Mouse (Mus musculus) stomach, postnatal 0 days (tissue): ENCODE data around the gene Snw1. TPM values are rescaled to one million over a fixed set of nuclear protein-coding genes. Genes with fewer than 3 reads are reported as not detected.
A peak's percentile ranks its signal among the peaks of the same experiment; 100 is the strongest.

Experiments
- ATAC-seq: fragments of 200-750 bp; cut with Nextera tagmentation; 2 replicates; pipeline ENCODE4 v1.8.0; 2017; ENCODE audit not compliant: low FRiP score, low TSS enrichment
- DNase-seq: peaks from one replicate; pipeline ENCODE4 v3.0.0-alpha.2; 2016; ENCODE audit warnings: low spot score
- H3K27ac ChIP-seq: fragments of 300-500 bp; sonication (generic); replicated peaks from 2 replicates; pipeline ENCODE4 v1.5.1; 2014; ENCODE audit warnings: mild to moderate bottlenecking, control low read depth
- H3K27me3 ChIP-seq: fragments of 300-500 bp; sonication (generic); 2 replicates; pipeline ENCODE4 v1.6.1; 2014; ENCODE audit warnings: low read length; ENCODE audit not compliant: control insufficient read depth, insufficient read depth
- H3K36me3 ChIP-seq: fragments of 300-500 bp; sonication (generic); 2 replicates; pipeline ENCODE4 v1.6.1; 2014; ENCODE audit warnings: low read length, mixed read lengths; ENCODE audit not compliant: control insufficient read depth, insufficient read depth
- H3K4me1 ChIP-seq: fragments of 300-500 bp; sonication (generic); replicated peaks from 2 replicates; pipeline ENCODE4 v1.6.1; 2014; ENCODE audit warnings: antibody characterized with exemption; ENCODE audit not compliant: control insufficient read depth, insufficient read depth
- H3K4me2 ChIP-seq: fragments of 300-500 bp; sonication (generic); replicated peaks from 2 replicates; pipeline ENCODE4 v1.6.1; 2014; ENCODE audit warnings: low read depth, mild to moderate bottlenecking, control low read depth, moderate library complexity
- H3K4me3 ChIP-seq: fragments of 300-500 bp; sonication (generic); 2 replicates; pipeline ENCODE4 v1.5.1; 2014; ENCODE audit warnings: low read depth, low read length, control low read depth
- H3K9ac ChIP-seq: fragments of 300-500 bp; sonication (generic); 2 replicates; pipeline ENCODE4 v1.6.1; 2014; ENCODE audit warnings: mild to moderate bottlenecking, low read length, control low read depth, mixed read lengths
- H3K9me3 ChIP-seq: fragments of 300-500 bp; sonication (generic); 2 replicates; pipeline ENCODE4 v1.6.1; 2016; ENCODE audit warnings: low read length; ENCODE audit not compliant: control insufficient read depth
- CTCF ChIP-seq: IDR thresholded peaks from 2 replicates; pipeline ENCODE4 v1.5.1; 2016; ENCODE audit warnings: antibody characterized with exemption, low read depth, mild to moderate bottlenecking, moderate library complexity
- EP300 ChIP-seq: optimal IDR thresholded peaks from 2 replicates; pipeline ENCODE3; 2016; ENCODE audit warnings: antibody characterized with exemption
- WGBS: fragments of 180-500 bp; shearing (Covaris S2); extraction: QIAGEN DNeasy Blood & Tissue Kit; methylation state at CpG from one replicate; pipeline ENCODE4 v1.1.7; 2014; 5-methylcytosine and 5-hydroxymethylcytosine counted together
- polyA plus RNA-seq: library from polyadenylated mRNA; unstranded; fragments of >200 nt; fragmentation: Nextera tagmentation; extraction: Ambion mirVana; gene quantifications from 2 replicates; pipeline ENCODE4 v1.2.1, GENCODE M21; 2015

Snw1 gene
- polyA plus RNA-seq, 1 experiment from 2014 or later = 71.5 TPM

DNA sequence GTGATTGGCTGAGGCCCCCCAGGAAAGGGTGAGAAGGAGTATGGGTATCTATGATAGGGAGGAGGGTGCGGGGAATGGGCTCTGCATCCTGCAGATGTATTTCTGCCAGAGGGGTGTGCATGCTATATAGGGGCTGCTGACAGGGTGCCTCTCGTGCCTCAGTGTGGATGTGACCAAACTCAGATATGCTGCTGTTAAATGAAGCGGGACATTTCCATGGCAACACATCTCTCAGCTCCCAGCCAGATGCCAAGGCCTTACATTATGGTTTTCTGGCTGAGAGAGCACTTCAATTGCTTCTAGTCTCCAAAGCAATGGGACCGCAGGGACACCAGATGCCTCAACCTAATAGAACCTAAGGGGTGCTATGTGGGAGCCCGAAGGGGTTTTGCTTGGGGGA is 53.2 kb downstream of the Snw1 start:
- no peaks in the 10 kb centered on the region for H3K27me3 ChIP-seq
- no peak overlapping the region for H3K4me3 ChIP-seq
- ATAC-seq (no peak), DNase-seq (no peak)
- H3K4me2 ChIP-seq = no peak overlapping the region
- H3K9me3 ChIP-seq = no peaks in the 10 kb centered on the region
- TF ChIP-seq EP300 (no peak), CTCF (no peak)
- 80% methylated on average over 5 of the region's 5 CpGs for WGBS
- no peaks in the 10 kb centered on the region for H3K36me3 ChIP-seq
- H3K27ac ChIP-seq = no peak overlapping the region
- no peaks in the 10 kb centered on the region for H3K4me1 ChIP-seq
- no peak overlapping the region for H3K9ac ChIP-seq

- Histone ChIP-seq H3K27ac (no peak overlapping the region), H3K9ac (no peak overlapping the region), H3K4me1 (no peaks in the 10 kb centered on the region), H3K36me3 (no peaks in the 10 kb centered on the region), H3K4me3 (no peak overlapping the region), H3K27me3 (no peaks in the 10 kb centered on the region), H3K9me3 (no peaks in the 10 kb centered on the region), H3K4me2 (no peak overlapping the region)
- WGBS = 29% methylated on average over 7 of the region's 7 CpGs
- peak; percentile 52; the same call in 1 of the 2 replicates for ATAC-seq
- peak; percentile 80 for DNase-seq
- TF ChIP-seq CTCF (peak; percentile 93), EP300 (no peak)
These were observed 55.4 kb downstream of the Snw1 start for GRCm38 (mm10) chr12:87416690-87417089.

GRCm38 (mm10) chr12:87415358-87415757 is 56.7 kb downstream of the Snw1 start:
- Histone ChIP-seq H3K27ac (no peak overlapping the region), H3K4me3 (no peak overlapping the region), H3K9me3 (no peaks in the 10 kb centered on the region), H3K36me3 (no peaks in the 10 kb centered on the region), H3K4me2 (no peak overlapping the region), H3K9ac (no peak overlapping the region), H3K27me3 (no peaks in the 10 kb centered on the region), H3K4me1 (no peaks in the 10 kb centered on the region)
- TF ChIP-seq CTCF (no peak), EP300 (no peak)
- DNase-seq (no peak), ATAC-seq (no peak)
- WGBS = 74% methylated on average over 4 of the region's 4 CpGs

DNA sequence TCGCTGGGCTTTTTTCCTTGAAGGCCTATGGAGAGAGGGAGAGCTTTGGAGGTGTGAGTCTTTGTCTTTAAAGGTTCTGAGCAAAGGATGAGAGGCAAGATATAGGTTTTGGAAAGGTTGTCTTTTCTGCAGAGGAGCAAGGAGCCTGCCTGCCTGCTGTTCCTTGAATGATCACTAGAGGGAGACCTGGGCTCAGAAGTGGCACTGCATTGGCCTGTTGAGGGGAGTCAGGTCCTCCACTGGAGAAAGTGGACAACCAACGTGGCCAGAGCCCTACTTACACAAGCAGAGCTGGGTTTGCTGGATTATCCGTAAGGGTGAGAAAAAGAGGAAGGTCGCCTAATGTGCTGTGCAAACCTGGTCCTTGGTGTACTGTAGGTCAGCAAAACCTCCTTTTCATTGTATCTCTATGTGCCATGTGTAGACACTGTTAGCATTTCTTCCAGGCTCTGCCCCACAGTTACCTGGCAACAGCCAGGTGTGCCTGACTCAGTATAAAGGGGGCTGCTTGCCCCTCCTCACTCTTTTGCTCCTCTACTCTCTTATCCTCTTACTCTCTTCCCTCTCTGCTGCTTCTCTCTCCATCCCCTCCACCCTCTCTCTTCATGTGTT is 58.8 kb downstream of the Snw1 start:
- Histone ChIP-seq H3K4me2 (no peak overlapping the region), H3K27me3 (no peaks in the 10 kb centered on the region), H3K36me3 (no peaks in the 10 kb centered on the region), H3K9me3 (no peaks in the 10 kb centered on the region), H3K4me3 (no peak overlapping the region), H3K9ac (no peak overlapping the region), H3K27ac (no peak overlapping the region), H3K4me1 (0 out of 2 replicates have a peak, but pooled peaks cover under 1% of the 10 kb centered on the region)
- no peak for TF ChIP-seq EP300
- TF ChIP-seq CTCF = peak; percentile 92
- ATAC-seq = 0 out of 2 replicates have a peak, but pooled peaks have one; percentile 10
- DNase-seq = peak; percentile 77
- 12% methylated on average over 4 of the region's 4 CpGs for WGBS

DNA sequence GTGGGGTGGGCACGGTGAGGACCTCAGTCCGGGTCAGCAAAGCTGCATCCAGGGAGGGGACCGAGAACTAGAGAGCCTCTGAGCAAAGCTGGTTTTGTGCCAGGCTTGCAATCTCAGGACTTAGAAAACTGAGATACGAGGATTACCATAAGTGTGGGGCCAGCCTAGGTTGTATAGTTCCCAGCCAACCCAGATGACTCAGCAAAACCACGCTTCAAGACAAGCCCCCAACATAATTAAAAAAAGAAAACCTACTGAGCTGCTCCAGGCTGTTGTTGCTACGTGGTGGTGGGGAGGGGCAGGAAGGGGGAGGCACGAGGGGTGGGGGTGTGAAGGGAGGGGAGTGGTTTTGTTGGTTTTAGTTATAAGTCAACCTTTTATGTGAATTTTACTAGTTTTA is 61.1 kb downstream of the Snw1 start:
- DNase-seq = peak; percentile 61
- no peaks in the 10 kb centered on the region for H3K36me3 ChIP-seq
- H3K27me3 ChIP-seq = no peaks in the 10 kb centered on the region
- no peak overlapping the region for H3K9ac ChIP-seq
- no peak overlapping the region for H3K4me3 ChIP-seq
- H3K4me1 ChIP-seq = 0 out of 2 replicates have a peak, but pooled peaks cover 2% of the 10 kb centered on the region
- H3K27ac ChIP-seq = peak overlapping the region; percentile 79
- 23% methylated on average over 7 of the region's 7 CpGs for WGBS
- no peak overlapping the region for H3K4me2 ChIP-seq
- H3K9me3 ChIP-seq = no peaks in the 10 kb centered on the region
- TF ChIP-seq CTCF = no peak
- TF ChIP-seq EP300 = no peak
- peak; percentile 27; the same call in 1 of the 2 replicates for ATAC-seq

GRCm38 (mm10) chr12:87409123-87409522 is 63.0 kb downstream of the Snw1 start:
- no peaks in the 10 kb centered on the region for H3K36me3 ChIP-seq
- 0 out of 2 replicates have a peak, but pooled peaks cover 2% of the 10 kb centered on the region for H3K4me1 ChIP-seq
- H3K9ac ChIP-seq = no peak overlapping the region
- no peak overlapping the region for H3K4me2 ChIP-seq
- no peak overlapping the region for H3K4me3 ChIP-seq
- no peaks in the 10 kb centered on the region for H3K27me3 ChIP-seq
- peak overlapping the region; percentile 85 for H3K27ac ChIP-seq
- 59% methylated on average over 4 of the region's 4 CpGs for WGBS
- DNase-seq (peak; percentile 90), ATAC-seq (peak; percentile 82)
- no peaks in the 10 kb centered on the region for H3K9me3 ChIP-seq
- no peak for TF ChIP-seq EP300
- TF ChIP-seq CTCF = no peak
